Mouse (Mus musculus): Measurements from ENCODE around the gene Tex261. TPM values are rescaled to one million over a fixed set of nuclear protein-coding genes. Genes with fewer than 3 reads are reported as not detected.
"Not testable (repeated sequence)": the region's sequence is repeated elsewhere in the genome, so short reads cannot be mapped to it uniquely, and the experiment has no call there.

Tex261 gene
- polyA plus RNA-seq (2012; rRNA removed): 134 and 139 TPM in 2 replicates

- DNase-seq (ENCODE audit: low read depth): no peak
Observed at GRCm38 (mm10) chr6:83775638-83776293, at the start of gene Tex261. Gene Tex261, minus strand, starts transcription at chr6:83775813.

DNA sequence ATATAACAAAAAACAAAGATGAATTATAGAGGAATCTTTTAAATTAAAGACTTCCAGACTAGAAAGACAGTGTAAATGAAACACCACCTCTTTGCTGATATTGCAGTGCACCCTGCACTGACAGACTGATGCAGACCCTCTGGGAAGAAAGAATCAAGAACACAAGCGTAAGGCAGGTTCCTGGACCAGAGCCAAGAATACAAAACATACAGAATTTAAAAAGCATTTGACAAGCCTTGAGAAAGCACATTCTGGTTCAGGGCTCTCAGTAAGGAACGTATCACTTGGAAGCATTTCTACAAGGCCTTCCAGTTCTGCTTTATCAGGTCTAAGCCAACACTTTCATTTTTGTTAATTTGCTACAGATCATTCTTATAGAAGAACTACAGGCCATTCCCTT lies 46.2 kb upstream of the Tex261 start:
- no peak for DNase-seq (ENCODE audit: low read depth)

DNA sequence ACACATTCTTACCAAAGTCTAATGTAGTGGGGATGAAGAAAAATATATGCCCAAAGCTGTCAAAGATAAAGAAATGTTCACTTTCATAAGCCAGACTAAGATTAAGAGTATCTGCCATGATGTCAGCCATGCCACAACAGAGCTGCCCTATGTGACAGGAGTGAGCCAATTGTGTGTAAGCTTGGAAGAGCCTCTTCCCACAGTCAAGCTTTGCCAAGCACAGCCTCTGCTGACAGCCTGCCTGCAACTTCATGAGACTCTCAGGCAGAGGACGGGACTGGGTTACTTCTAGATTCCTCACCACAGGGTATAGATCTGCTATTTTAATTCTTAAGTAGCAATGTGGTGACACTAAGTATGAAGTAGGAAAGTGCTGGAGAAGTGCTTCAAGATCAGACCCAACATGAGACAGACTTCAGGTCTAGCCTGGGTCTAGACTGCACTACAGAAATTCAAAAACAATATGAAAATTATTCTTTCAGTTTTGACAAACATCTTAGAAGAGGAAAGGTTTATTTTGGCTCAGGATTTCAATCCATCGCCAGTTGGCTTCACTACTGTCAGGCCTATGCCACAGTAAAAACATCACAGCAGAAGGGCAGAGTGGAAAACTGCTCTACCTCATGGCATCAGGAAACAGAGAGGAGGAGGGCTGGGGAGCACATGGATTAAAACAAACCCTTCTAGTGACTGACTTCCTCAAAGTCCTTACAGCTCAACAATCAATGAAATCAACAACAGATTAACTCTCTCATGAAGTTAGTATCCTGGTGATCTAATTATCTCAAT lies 45.3 kb upstream of the Tex261 start:
- no peak for DNase-seq (ENCODE audit: low read depth)

DNA sequence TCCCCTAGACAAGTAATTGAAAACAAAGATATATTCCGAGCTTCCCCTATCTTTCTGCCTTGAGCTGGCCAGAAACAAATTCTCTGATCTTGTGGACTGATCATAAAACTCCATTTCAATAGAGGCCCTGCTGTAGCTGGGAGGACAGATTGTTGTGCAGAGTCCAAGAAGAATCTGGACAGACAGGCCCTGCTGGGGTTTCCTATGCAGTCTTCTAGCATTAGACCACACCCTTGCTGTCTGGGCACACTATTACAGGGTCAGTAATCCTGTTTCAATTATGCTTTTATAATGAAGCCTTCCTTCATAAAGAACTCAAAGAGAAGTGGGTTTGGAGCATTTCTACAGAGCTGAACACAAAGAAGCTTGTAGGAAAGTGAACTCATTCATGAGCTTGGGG lies 43.4 kb upstream of the Tex261 start:
- DNase-seq (ENCODE audit: low read depth): no peak

- no peak for DNase-seq (ENCODE audit: low read depth)
Observed at GRCm38 (mm10) chr6:83815801-83816200, 40.2 kb upstream of the Tex261 start.

GRCm38 (mm10) chr6:83802846-83803245 lies 27.2 kb upstream of the Tex261 start:
- DNase-seq (ENCODE audit: low read depth): peak; percentile 70

- no peak for DNase-seq (ENCODE audit: low read depth)
Observed at GRCm38 (mm10) chr6:83802033-83802432, 26.4 kb upstream of the Tex261 start.

DNA sequence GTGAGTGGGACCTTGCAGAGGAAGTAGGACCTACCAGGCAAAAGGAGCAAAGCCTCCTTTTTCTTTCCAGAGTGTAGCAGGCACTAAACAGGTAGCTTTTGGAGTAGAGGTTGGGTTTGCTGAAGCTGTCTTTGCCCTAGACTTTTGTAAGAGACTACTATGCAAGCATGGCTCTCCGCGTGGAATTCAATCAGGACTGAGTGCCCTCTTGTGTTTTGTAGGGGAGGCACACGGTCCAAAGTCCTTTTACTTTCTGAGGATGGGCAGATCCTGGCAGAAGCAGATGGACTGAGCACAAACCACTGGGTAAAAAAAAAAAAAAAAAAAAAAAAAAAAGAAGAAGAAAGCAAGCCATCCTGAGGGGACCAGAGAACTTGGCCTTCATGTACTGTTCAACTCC lies 21.1 kb upstream of the Tex261 start:
- DNase-seq (ENCODE audit: low read depth): no peak

- DNase-seq (ENCODE audit: low read depth): peak; percentile 51
Observed at GRCm38 (mm10) chr6:83795492-83795900, 19.9 kb upstream of the Tex261 start.

DNA sequence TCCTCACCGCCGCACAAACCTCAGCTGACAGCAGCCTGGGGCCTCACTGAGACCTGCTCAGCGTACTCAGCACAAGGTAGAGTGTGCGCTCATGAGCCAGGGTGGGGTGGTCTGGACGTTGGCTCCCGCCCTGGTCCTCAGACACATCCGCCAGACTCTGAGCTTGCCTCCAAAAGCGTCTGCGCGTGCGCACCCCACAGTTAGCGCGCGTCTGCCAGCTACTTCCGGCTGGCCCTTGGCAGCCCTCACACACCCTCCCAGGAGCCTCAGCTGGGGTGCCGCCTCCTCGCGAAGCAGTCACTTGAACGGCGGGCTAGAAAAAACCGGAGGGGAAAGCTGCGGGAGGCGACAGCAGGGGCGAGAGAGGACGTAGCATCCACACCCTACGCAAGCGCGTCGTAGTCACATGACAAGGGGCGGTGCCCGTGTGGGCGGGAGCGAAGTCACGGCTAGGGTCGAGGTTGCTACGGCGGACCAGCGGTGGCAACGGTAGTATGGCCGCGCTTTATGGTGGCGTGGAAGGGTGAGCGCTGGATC lies 19.2 kb upstream of the Tex261 start, which contains the start of gene Nagk:
Gene Nagk, plus strand, starts transcription at position 223 of the 537 bp plus-strand sequence.
- peak; percentile 75 for DNase-seq (ENCODE audit: low read depth)

DNA sequence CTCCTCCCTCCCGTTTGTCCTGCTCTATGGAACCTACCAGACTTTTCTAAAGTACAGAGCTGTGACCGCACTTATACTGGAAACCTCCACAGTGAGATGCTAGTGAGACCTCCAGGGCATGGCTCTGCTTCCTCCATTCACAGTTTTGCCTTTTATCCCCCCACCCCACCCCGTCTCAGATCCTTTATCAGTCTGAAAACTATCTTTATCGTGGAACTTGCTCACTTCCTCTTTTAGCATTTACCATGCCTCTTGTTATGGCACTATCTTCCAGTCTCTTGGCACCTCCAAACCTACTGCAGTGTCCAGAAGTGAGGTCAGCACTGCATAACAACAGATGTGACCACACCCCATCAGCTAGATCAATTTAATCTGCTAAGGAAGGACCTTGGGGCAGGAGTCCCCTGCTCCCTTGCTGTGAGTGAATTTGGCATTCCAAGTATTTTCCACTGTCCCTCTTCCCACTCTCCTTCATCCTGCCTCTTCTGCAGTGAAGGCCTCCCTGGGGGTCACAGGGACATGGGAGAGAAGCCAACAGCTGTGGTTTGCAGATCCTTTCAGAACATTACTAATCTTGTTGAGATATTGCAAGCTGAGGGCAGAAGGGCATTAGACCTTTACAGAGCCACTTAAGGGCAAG lies 15.8 kb upstream of the Tex261 start:
- DNase-seq (ENCODE audit: low read depth): no peak

DNA sequence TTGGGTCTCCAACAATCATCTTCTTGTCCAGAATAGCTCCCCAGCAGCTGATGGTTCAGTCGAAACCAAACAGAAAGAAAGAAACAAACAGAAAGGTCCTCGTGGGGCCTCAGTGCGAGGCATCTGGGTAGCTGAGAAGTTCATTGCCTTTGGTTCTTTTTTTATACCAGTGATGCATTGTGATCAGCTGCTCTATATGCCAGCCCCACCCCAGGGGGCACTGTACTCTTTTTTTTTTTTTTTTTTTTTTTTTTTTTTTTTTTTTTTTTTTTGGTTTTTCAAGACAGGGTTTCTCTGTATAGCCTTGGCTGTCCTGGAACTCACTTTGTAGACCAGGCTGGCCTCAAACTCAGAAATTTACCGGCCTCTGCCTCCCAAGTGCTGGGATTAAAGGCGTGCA lies 14.9 kb upstream of the Tex261 start:
- not testable (repeated sequence) for DNase-seq (ENCODE audit: low read depth)

DNA sequence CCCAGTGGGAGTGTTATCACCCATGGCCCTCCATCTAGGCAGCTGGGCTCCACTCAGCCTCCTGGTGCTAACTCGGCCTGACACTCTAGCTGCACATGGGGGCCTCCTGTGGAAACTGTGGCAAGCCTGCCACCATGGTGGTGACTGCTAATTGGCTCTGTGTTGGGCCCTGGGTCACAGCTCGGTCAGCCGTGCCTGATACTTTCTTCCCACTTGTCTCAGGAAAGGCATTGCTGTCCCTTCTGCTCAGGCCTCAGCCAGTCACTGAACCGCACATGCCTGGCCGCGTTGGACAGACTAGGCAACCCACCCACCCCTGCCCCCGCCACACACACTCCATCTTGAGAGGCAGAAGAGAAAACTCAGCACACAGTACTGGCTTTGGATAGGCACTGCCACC lies 12.9 kb upstream of the Tex261 start:
- DNase-seq (ENCODE audit: low read depth): no peak

GRCm38 (mm10) chr6:83786426-83786825 lies 10.8 kb upstream of the Tex261 start:
- DNase-seq (ENCODE audit: low read depth): no peak

DNA sequence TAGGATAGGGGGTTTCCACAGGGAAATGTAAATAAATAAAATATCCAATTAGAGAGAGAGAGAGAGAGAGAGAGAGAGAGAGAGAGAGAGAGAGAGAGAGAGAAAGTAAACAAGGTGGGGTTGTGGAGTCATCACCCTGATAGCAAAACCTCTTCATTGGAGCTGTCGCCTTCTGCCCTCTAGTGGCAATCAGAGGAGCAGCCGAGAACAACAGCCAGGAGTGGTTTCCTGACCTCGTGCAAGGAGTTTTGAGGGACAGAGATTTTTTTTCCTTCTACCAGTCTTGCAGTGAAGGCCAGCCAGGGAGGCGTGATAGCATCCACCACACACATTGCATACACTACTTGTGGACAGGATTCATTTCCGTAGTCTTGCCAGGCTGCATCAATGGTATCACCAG lies 3.4 kb upstream of the Tex261 start:
- no peak for DNase-seq (ENCODE audit: low read depth)

DNA sequence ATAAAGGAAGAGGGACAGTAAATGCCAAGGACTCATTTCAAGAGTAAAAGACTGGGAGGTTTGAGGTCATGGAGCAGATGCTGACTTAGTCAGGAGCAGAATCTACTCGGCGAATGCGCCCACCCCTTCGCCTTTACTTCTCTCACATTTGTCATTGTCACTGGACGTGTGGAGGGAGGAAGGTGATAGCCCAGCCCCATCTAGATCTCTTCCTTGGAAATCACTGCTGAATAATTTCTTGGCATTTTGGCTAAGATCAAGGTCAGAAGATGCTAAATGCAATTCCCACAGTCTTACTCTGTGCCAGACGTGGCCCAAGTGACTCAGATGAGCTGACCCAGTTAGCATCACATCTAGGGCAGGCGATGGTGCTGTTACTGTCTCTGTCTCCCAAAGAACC lies 2.7 kb upstream of the Tex261 start:
- DNase-seq (ENCODE audit: low read depth): no peak

DNA sequence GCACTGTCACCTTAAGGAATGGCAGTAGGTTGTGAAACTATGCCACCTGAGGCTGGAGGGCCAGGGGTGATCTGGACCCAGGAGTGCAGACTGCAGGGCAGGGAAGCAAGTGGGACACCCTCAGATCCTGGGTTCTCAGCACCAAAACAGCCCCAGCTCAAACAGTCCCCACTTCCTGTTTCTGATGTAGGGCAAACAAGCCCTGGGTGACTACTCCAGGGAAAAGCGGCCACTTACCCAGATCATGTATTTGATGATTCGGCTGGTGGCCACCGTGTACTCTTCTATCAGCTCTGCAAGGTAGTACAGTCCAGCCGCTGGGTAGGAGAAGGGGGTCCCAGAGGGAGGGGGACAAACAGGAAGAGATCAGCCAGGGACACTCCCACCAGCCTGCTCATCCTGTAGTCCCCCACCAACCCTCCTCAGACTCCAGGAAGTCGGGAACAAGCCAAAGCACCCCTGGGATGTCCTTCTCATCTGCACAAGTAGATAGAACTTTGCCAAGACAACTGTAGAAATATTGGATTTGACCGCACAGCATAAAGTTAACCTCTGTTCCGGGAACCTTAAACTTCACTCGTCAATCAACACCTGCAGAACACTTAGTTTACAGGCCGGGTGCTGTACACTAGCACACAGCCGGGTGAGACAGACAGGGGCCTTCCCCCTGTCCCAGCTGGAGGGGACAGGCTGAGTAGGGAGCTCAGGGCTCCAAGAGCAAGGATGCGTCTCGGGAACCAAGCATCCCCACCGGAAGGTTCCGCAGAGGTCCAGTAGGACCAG lies 641 bp downstream of the Tex261 start:
- DNase-seq (ENCODE audit: low read depth): no peak

- DNase-seq (ENCODE audit: low read depth): no peak
Observed at GRCm38 (mm10) chr6:83774126-83774525, 1.5 kb downstream of the Tex261 start.

DNA sequence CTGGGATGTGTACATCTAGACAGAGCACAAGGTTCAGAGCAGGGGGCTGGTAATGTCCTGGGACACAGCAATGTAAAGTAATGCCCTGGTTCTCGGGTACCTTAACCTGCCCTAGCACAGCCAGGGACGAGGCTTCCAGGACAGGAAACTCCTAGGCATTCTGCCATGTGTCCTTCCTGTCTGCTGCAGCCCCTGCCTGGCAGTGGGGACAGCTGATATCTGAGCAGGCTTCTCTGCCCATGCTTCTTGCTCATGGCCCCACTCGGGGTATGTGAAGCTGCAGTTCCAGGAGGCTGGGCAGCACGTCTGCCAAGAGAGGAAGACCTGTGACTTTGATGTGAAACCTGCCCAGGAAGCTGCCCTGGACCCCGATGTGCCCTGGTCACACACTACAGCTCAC lies 7.1 kb downstream of the Tex261 start:
- no peak for DNase-seq (ENCODE audit: low read depth)

DNA sequence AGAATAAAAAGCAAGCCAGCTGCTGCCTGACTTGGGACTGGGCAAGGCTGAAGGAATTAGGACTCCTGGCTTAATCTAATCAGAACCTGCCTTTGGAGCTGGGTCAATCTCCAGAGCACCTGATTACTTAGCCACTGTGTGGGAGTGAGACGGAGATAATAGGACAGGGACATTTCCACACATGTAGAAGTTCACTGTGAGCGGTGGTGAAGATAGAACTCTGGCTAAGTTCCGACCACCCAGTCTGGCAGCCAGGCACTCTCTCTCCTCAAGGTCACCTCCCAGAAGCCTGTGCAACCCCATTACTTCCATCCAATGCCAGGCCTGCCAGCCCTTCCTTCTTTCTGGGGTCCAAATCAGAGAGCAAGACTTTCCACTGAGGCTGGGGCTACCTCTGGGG lies 8.6 kb downstream of the Tex261 start:
- no peak for DNase-seq (ENCODE audit: low read depth)

DNA sequence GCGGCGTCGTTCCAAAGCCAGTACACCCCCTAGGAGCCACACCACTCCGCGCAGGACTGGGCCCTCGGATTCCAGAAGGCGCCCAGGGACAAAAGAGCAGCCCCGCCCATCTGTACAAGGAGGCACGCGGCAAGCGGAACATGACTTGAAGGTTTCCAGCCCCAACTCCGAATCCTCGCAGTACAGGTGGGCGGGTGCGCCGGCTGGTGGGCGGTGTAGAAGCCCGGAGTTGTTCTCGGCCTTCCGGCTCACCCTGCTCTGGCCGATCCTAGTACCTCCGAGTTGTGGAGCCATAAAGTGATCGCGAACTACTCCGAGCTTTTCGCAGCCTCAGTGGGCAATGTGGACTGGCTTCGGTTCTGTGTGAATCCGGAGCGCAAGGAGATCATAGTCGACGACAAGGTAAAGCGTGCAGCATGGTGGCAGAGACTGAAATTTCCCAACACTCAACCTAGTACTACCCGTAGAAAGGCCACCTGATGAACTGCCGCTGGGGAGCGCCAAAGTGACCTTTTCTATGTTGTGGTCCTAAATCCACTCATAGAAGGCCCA lies 12.7 kb downstream of the Tex261 start:
- DNase-seq (ENCODE audit: low read depth): no peak

Data from gonadal fat pad, adult 2 months (tissue).